Mouse (Mus musculus) testis, postnatal 10 days (tissue): ENCODE measurements at regions not wholly inside any gene's neighbourhood (a gene's known extent, or its start where the extent isn't known, plus 50 kb on each side); places are given as distances from the start of the nearest gene placed in this dataset.
A peak's percentile ranks its signal among the peaks of the same experiment; 100 is the strongest.

Source experiments
- DNase-seq: peaks from one replicate; pipeline ENCODE4 v3.0.0; 2021; ENCODE audit warnings: low spot score

- DNase-seq, result no peak
Measured at GRCm38 (mm10) chr15:5355332-5355731, 111.3 kb upstream of the Ptger4 start.

- no peak for DNase-seq
Measured at GRCm38 (mm10) chr15:5354328-5354727, 110.3 kb upstream of the Ptger4 start.

DNA sequence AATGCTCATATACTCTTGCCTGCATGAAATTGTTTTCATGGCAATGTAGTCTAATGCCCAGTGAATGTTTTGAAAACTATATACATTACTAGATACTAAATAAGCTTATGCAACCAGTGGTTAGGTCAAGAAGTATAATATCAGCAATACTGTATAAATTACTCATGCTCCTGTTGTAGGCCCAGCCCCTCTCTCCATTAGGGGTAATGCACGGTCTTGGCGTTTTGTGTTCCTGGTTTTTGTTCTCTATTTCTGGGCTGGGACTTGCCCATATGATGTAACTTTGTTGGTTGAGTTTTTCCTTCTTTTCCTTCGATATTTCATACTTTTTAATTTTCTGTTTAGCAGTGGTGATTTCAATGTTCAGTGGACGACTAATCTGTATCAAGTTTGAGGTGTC lies 104.9 kb upstream of the Ptger4 start:
- no peak for DNase-seq

DNA sequence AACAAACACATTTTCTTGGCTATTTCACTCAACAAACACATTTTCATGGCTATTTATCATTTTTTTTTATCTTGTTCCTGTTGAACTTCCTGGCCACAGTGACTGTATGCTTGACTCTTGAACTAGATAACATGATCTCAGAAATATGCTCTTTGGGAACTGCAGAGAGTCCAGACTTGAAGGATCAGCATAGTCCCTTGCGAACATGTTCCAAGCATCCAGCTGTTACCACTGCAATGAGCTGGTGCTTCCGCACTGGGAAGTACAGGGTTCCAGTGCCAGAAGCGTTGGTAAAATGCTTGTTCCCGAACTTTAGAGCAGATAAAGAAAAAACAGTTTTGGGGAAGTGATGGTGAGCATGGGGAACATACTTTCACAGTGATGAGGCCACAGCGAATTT lies 103.7 kb upstream of the Ptger4 start:
- no peak for DNase-seq

DNA sequence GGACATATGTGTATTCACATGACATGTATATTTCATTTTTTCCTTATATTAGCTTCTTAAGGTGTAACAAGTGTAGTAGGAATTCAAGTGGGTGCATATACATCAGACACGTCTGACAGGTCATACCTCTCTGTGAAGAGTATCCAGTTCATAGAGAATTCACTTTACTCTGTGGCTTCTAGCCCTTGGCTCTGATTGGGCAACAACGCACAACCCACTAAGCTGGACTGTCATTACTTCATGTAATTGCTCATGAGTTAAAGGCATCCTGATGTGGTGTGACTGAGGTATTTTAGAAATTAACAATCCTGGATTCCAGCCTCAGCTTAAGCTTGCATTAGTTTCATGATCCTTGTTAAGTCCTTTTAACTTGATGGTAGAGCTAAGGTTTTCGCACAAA lies 103.0 kb upstream of the Ptger4 start:
- DNase-seq, result no peak

GRCm38 (mm10) chr15:5343794-5344193 lies 99.8 kb upstream of the Ptger4 start:
- DNase-seq, result peak; percentile 45

- no peak for DNase-seq
Measured at GRCm38 (mm10) chr15:5335528-5336268, 91.7 kb upstream of the Ptger4 start.

DNA sequence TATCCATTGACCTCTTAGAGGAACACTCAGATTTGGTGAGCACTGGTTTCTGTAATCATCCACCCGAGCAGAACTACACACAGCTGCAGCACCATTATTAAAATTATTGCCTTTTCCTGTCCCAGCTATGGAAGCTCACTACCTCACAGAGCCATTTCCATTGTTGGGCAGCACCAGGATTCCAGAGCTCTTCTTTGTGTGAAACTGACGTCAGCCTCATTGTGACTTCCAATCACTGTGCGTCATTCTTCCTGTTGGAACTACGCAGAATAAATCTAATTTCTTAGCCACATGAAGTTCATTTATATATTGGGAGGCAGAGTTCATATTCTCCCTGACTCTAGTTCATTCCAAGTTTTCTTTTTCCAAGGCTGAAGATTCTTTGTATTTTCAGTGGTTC lies 83.0 kb upstream of the Ptger4 start:
- DNase-seq, result no peak

GRCm38 (mm10) chr15:5321691-5322090 lies 77.7 kb upstream of the Ptger4 start:
- no peak for DNase-seq

DNA sequence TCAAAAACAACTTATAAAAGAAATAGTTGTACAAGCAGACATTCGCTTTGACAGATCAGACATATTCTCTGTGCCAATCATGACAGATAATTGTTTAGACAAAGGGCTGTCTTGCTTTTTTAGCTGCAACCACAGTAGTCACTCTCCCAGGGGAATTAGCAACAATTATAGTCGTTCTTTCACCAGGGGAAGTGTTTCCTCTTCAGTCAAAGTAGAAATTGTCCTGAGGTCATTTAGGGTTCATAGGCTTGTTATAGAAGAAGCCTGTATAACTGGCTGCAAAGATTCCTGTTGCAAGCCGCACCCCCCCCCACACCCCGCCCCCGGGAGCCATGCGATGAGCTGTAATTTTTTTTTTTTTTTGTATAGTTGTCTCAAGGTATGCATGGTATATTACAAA lies 68.2 kb upstream of the Ptger4 start:
- no peak for DNase-seq

DNA sequence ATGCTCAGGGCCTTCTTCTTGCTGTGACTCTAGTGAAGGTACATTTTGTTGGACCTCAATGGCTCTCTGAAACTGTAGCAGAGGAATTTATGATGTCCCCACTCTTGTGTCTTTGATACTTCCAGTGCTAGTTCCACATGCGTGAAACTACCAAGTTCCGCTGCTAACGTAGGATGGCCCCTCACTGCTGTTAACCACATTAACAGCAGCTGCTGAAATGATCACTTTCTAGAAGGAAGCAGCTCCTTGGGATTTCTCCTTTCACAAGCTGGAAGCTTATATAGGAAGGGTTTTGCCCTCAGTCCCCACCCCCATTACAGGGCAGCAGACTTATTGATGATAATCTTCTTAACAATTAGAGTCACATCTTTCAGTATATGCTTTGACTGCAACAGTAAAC lies 66.0 kb upstream of the Ptger4 start:
- DNase-seq, result no peak

DNA sequence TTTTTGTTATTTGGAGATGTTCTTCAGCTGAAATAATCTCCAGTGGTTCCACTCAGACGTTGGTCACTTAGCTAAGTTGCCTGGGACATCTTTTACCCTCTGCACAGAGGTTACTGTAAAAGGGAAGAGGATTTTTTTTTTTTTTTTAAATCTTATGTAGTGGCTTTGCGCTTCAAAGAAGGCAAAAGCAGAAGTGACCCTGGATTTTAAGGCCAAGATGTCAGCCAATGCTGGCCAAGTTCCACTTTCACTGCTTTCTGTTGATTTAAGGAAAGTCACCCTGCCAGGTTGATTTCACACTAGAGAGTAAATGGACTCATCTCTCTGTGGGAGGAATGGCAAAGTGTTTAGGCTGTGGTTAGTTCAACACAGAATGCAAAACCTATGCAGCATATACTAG lies 58.4 kb upstream of the Ptger4 start:
- DNase-seq, result no peak

DNA sequence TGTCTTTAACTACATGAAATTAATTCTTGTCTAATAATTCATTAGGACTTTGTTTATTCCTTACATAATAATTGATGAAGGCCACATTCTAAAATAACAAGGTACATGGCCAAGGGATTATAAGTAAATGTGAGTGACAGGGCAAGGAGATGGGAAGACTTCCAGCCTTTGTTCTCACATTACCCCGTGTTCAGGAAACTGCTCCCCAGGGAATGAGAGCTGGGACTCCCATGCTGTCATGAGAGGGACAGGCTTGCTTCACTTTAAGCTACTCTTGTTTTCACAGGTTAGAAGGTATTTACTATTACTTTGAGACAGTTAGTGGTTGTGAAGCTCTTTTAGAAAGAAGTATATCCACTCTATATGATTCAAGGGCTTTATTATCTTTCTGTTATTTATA lies 55.8 kb upstream of the Ptger4 start:
- DNase-seq, result no peak

- DNase-seq, result no peak
Measured at GRCm38 (mm10) chr15:5296949-5297348, 53.0 kb upstream of the Ptger4 start.
